Mouse (Mus musculus) cortical plate, adult 2 months (tissue): ENCODE results near the gene Ylpm1. TPM values are rescaled to one million over a fixed set of nuclear protein-coding genes. Genes with fewer than 3 reads are reported as not detected.

Experiments used
- H3K27ac ChIP-seq: fragments of 200-500 bp; 2 replicates; pipeline ENCODE4 v1.5.1; 2012; ENCODE audit warnings: low read length, control low read depth, inconsistent platforms; ENCODE audit not compliant: insufficient read depth
- H3K4me1 ChIP-seq: fragments of 200-500 bp; 2 replicates; pipeline ENCODE4 v1.6.1; 2011; ENCODE audit warnings: low read length; ENCODE audit not compliant: control insufficient read depth, insufficient read depth
- H3K4me3 ChIP-seq: fragments of 200-500 bp; 2 replicates; pipeline ENCODE4 v1.5.1; 2011; ENCODE audit warnings: mild to moderate bottlenecking, low read length, control low read depth; ENCODE audit not compliant: insufficient read depth
- CTCF ChIP-seq: fragments of 200-500 bp; IDR thresholded peaks from 2 replicates; pipeline ENCODE4 v1.5.1; 2011; ENCODE audit warnings: mild to moderate bottlenecking, control low read depth, low read length; ENCODE audit not compliant: insufficient read depth; ENCODE audit errors: extremely low read depth
- POLR2A ChIP-seq: fragments of 200-500 bp; IDR thresholded peaks from 2 replicates; pipeline ENCODE4 v1.6.1; 2011; ENCODE audit warnings: mild to moderate bottlenecking, low read length, control low read depth; ENCODE audit not compliant: insufficient read depth; ENCODE audit errors: extremely low read depth
- polyA plus RNA-seq: library from polyadenylated mRNA; depleted of rRNA; stranded (reverse); fragments of >200 nt; gene quantifications from 2 replicates; pipeline ENCODE4 v1.2.3, GENCODE M21; 2012; rRNA removed

Gene Ylpm1
- polyA plus RNA-seq, 1 experiment: 64.0 TPM

DNA sequence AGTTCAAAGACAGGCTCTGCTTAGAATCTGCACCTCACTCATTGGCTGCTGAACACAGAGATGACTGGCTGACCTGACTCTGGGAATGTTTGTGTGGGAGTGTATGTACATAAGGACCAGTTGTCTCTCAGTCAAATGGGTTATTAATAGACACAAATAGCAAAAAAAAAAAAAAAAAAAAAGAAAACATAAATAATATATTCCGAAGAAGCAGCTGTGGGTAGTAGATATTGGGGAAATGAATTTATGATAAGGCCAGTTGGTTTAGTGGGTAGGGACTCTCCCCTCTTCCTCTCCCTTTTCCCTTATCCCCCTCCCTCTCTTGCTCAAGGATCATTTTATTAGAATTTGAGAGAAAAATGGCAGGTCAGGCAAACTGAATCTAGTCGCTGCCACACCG lies 117.8 kb downstream of the Ylpm1 start:
- peaks cover 11% of the 10 kb centered on the region; the same call in 1 of the 2 replicates for H3K4me1 ChIP-seq
- no peak overlapping the region for H3K27ac ChIP-seq
- no peak overlapping the region for H3K4me3 ChIP-seq
- TF ChIP-seq CTCF: no peak
- no peak for TF ChIP-seq POLR2A

DNA sequence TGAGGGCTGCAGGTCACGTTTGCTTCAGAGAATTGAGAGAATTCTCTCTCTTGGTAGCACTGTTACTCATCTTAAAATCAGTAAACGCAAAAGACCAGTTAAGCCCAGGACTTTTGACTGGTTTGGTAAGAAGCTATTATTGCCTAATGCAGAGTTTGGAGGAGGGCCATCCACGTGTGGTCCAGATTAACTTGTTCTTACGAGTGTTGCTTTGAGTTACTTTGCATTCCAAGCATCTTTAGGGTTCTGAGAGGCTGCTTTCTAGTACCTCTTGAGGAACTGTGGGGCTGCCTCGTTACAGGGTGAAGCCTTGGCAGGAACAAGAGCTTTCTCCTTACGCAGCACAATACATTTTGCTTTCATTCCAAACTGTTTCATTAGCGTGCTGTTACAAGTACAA lies 119.6 kb downstream of the Ylpm1 start:
- peaks cover 8% of the 10 kb centered on the region; the same call in 1 of the 2 replicates for H3K4me1 ChIP-seq
- no peak overlapping the region for H3K27ac ChIP-seq
- TF ChIP-seq CTCF: no peak
- no peak for TF ChIP-seq POLR2A
- H3K4me3 ChIP-seq: no peak overlapping the region

Other genes starting within 250 kb of the Ylpm1 start
- 45.5 and 50.0 TPM in 2 replicates for gene Npc2, start 223.2 kb upstream of the Ylpm1 start, polyA plus RNA-seq
- 83.0 and 86.3 TPM in 2 replicates for gene Isca2, start 223.1 kb upstream of the Ylpm1 start, polyA plus RNA-seq
- 0.38 and 0.42 TPM in 2 replicates for gene Ltbp2, start 119.8 kb upstream of the Ylpm1 start, polyA plus RNA-seq
- gene Fcf1, start 25.4 kb upstream of the Ylpm1 start, polyA plus RNA-seq: 71.3 and 74.5 TPM in 2 replicates
- 66.9 and 70.4 TPM in 2 replicates for gene Arel1, start 25.4 kb upstream of the Ylpm1 start, polyA plus RNA-seq
- 1.5 and 1.8 TPM in 2 replicates for gene Prox2, start 114.4 kb downstream of the Ylpm1 start, polyA plus RNA-seq
- gene Dlst, start 114.5 kb downstream of the Ylpm1 start, polyA plus RNA-seq: 144 and 150 TPM in 2 replicates
- 39.2 and 44.3 TPM in 2 replicates for gene Rps6kl1, start 154.9 kb downstream of the Ylpm1 start, polyA plus RNA-seq
- 2.2 and 2.9 TPM in 2 replicates for gene Pgf, start 181.5 kb downstream of the Ylpm1 start, polyA plus RNA-seq
- gene Eif2b2, start 223.2 kb downstream of the Ylpm1 start, polyA plus RNA-seq: 90.4 and 101 TPM in 2 replicates